Mouse (Mus musculus) ES-E14 (cell line): ENCODE results near the gene Syde2.

Experiments used
- CHD2 ChIP-seq: IDR thresholded peaks from 2 replicates; pipeline ENCODE4 v1.6.1; 2014; ENCODE audit warnings: mild to moderate bottlenecking, low read depth, low read length, inconsistent platforms
- HCFC1 ChIP-seq: IDR thresholded peaks from 2 replicates; pipeline ENCODE4 v1.6.1; 2012; ENCODE audit warnings: low read length, inconsistent platforms, borderline replicate concordance; ENCODE audit not compliant: insufficient read depth
- MAFK ChIP-seq: IDR thresholded peaks from 2 replicates; pipeline ENCODE4 v1.6.1; 2014; ENCODE audit warnings: mild to moderate bottlenecking, low read depth, low read length, inconsistent platforms; ENCODE audit not compliant: insufficient read depth
- ZC3H11A ChIP-seq: IDR thresholded peaks from 2 replicates; pipeline ENCODE4 v1.6.1; 2012; ENCODE audit warnings: low read depth, mild to moderate bottlenecking, inconsistent platforms, low read length, borderline replicate concordance
- ZNF384 ChIP-seq: IDR thresholded peaks from 2 replicates; pipeline ENCODE4 v1.6.1; 2012; ENCODE audit warnings: low read depth, low read length, inconsistent platforms

DNA sequence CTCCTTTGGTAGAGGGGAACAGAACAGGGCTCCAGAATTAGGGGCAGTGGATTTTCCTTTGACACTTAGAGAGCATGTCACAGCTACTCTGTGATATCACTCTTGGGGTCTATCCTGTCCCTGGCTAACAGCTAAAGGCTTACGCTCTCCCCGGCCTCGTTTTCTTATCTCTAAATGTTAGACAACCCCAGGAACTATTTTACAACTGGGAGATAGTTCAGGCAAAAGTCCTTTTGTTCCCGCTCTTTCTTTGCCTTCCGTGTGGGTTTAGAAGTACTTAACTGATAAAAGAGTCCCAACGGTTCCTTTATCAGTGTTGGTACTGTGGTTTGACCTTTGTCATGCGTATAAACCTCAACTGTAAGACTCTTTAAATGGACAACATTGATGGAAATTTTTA lies 34.7 kb upstream of the Syde2 start:
- no peak for TF ChIP-seq ZNF384
- TF ChIP-seq CHD2, result no peak
- no peak for TF ChIP-seq MAFK
- no peak for TF ChIP-seq HCFC1
- no peak for TF ChIP-seq ZC3H11A
